Mouse (Mus musculus): ENCODE results near the gene Edn3. TPM values are rescaled to one million over a fixed set of nuclear protein-coding genes. Genes with fewer than 3 reads are reported as not detected.

Gene Edn3
- polyA plus RNA-seq (2012; rRNA removed): 0.57 and 0.64 TPM in 2 replicates

GRCm38 (mm10) chr2:174760479-174761121 is at the start of gene Edn3:
TSS of gene Edn3 (plus strand) at chr2:174760619.

Other genes starting within 250 kb of the Edn3 start
- 0.02 and 0.04 TPM in 2 replicates for gene Zfp831, start 117.1 kb upstream of the Edn3 start, polyA plus RNA-seq (2012; rRNA removed)
- gene Gm14444, start 249.6 kb downstream of the Edn3 start, polyA plus RNA-seq (2012; rRNA removed): not detected in 2 replicates

Measured in stomach, adult 2 months (tissue).